Mouse (Mus musculus) c-Kit-positive CD71-positive TER-119-negative erythroid progenitor cells, embryonic 14.5 days (primary cell): ENCODE results near the gene Gtf2i.
A peak's percentile ranks its signal among the peaks of the same experiment; 100 is the strongest.

Experiments used
- DNase-seq: peaks from one replicate; pipeline ENCODE4 v3.0.0-alpha.2; 2013; ENCODE audit warnings: low read depth

The Gtf2i gene

DNA sequence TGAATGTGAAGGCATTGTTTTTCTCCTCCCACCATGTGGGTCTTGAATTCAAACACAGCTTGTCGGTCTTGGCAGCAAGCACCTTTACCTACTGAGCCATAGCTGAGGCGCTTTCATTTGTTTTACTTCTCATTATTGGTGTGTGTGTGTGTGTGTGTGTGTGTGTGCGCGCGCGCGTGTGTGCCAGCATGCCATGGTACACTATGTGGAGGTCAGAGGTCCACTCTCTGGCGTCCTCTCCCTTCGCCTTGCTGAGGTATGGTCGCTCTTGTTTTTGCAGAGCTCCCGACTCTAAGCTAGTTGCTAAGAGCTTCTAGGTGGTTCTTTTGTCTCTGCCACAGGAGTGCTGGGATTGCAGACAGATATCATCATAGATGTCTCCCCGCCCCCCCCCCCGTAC is 7.8 kb upstream of the Gtf2i start:
- DNase-seq = no peak

DNA sequence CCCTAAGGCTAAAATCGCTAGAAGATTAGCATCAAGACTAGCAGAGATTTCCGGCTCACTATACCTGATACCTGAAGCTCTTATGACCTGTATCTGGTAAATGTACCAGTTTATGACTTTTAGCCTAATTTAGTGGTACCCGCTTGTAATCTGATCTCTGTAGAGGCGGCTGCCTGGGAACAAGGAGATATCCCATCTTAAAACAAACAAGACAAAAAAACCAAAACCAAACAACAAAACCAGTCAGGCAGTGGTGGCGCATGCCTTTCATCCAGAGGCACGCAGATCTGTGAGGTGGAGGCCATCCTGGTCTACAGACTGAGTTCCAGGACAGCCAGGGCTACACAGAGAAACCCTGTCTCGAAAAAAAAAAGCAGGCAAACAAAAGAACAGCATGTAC is 7.1 kb upstream of the Gtf2i start:
- no peak for DNase-seq

DNA sequence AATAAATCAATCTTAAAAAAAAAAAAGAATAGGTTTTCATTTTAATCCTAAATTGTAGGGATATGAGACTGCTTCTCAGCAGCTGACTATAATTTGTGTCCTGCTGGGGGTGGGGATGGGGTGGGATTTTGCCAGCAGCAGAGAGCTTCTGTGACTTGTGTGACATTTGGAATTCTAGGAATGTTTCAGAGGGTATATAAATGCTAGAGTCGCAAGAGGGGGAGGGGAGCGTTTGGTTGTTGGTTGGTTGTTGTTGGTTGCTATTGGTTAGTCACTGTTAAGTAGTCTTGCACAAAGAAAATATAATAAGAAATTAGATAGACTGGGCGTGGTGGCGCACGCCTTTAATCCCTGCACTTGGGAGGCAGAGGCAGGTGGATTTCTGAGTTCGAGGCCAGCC is 4.3 kb upstream of the Gtf2i start:
- no peak for DNase-seq

DNA sequence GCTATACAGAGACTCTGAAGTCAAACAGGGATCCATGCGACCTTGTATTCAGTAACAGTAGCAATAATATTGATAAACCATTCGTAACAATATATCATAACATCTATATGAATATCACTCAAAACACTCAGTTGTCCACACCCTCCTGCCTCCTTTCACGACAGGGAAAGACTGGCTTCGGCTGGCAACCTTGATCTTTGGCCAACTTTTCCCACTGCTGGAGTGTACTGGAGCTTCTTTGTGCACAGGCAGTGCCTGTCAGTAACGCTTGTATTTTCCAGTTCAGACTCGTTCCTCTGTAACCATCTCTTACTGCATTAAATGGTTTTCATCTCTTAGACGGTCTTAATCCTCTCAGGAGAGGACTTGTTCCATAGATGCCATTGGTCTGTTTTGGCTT is 2.2 kb upstream of the Gtf2i start:
- DNase-seq = no peak

DNA sequence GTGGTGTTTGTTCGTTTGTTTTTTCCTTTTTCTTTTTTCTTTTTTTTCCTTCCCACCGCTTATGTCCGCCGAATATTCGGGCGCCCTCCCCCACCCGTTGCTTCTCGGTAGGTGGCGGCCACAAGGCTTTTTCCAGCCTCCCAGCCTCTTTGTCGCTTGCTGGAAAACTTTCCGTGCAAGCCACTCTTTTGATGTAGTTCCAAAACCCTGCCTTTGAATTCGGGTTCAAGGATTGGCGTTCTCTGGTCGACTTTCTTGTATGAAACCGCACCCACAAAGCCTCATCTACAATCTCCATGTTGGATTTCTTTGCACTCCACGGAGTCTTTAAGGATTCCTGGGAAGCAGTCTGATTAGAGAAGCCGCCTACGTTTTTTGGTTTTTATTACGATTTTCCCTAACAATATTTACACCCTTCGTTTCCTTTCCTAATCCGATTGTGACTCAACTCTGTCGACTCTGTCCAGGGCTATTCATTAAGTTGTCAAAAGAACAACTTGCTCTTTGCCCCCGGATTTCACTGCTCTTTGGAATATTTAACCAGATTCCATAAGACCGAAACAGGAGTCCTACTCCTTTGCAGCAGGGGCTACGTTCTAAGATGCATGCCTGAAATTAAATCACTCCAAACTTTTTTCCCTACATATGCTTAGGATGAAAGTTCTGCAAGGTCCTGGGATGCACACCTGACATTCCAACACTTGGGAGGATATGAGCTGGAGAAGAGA is 1.2 kb upstream of the Gtf2i start:
- no peak for DNase-seq

DNA sequence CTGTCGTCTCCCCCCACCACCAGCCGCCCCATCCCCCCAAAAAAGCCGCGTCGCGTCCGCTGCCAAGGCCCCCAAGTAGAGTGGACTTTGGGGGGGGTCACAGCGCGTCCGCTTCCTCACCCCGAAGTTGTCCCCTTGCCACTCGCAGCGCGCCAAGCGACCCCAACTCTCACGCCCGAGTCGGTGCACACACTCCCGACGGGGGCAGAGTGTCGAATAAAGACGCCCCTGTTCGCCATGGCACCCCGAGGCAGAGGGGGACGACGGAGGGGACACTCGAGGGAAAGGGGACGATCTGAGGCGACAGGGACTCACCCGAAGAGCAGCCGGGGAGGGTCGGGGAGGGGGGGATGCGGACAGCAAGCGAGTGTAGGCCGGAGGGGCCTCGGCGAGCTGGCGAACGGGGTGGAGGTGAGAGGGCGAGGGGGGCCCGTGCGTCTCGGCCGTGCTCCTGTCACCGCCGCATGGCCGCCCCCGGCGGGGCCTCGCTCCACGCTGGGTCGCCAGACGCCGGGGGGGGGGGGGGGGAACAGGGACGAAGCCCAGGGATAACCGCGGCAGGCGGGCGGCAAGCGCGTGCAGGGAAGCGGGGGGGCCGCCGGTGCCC is 389 bp downstream of the Gtf2i start:
- peak; percentile 34 for DNase-seq

DNA sequence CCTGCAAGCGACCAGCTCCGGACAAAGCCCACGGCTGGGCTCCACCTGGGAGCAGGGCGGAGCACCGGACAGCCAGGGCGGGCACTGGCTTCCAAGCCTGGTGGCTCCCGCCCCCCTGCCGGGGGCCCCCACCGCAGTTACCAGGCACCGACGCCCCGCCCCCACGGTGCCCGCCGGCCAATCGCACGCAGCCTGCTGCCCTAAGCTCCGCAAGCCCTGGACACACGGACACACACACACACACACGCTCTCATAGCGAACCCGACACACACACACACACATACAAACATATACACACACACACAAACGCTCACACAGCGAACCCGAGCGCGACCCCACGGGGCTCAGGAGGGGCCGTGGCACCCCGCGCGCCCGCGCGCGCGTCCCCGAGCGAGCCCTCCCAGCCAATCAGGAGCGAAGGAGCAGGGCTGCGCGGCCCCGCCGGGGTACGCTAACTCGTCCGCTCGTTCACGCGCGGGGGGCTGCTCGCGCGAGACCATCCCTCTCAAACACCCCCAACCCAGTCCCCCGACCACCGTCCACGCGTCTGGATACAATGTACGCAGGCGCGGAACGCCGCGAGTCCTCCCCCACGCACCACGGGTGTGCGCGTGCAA is 1.0 kb downstream of the Gtf2i start:
- peak; percentile 79 for DNase-seq

DNA sequence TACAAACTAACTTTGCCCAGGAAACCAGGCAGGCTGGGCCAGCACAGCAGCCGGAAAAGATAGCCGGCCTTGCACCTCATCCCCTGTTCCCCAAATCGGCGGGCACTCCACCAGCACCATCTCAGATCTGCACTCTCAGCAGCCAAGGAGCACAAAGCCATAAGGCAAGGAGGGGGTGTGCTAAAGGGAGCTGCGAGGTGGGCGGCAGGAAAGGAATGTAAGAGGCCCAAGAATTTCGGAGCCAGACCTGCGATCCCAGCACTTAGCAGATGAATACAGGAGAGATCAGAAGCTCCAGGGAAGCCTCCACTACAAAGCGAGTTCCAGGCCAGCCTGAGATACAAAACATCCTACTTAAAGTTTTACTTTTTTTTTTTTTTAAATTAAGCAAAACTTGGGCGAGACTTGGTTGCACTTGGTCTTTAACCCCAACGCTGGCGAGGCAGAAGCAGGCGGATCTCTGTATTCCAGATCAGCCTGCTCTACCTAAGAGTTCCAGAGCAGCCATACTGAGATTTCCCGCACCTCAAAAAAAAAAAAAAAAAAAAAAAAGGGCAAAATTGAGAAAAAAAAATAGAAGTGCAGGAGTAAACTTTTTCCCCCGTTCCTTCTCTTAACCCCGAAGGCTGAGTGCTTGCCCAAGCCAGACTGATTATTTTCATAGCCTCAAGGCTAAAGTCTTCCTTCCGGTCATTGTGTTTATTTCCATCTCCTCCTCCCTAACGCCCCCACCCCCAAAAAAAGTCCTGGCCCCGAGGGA is 1.7 kb downstream of the Gtf2i start:
- DNase-seq = no peak

DNA sequence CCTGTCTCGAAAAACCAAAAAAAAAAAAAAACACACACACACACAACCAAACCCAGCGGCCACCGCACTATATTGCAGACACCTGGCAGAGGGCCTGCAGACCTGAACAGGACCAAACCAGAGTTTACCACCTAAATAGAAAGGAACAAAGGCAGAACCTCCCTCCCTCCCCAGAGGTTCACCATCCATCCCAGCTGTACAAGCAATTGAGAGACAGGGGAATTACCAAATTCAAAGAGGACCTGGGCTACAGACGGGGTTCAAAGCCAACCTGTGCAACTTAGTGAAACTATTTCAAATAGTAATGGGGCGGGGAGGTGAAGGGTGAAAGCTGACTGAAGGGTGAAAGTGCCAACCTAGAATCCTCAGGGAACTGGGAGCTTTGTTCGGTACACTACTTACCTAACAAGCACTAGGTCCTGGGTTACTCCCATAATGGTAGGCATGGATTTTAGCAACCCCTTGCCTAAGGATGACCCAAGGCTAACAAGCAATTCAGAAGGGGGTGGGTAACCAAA is 2.6 kb downstream of the Gtf2i start:
- DNase-seq = no peak

DNA sequence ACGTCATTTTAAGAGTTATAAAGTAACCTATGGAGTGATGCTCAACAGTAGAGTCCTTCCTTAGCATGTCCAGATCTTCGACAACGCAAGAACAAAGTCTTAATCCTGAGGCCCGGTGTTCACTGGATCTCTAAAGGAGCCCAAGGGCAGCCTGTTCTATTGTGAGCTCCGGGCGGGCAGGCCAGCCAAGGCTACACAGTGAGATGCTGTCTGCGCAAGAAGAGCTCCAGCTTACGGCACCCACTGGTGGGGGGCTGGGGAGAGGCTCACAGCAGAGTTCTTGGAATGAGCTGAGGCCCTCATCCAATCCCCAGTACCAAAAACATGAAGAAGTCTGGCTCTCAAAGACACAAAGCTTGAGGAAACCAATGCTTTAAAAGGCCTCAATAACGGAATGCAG is 4.4 kb downstream of the Gtf2i start:
- DNase-seq = no peak

DNA sequence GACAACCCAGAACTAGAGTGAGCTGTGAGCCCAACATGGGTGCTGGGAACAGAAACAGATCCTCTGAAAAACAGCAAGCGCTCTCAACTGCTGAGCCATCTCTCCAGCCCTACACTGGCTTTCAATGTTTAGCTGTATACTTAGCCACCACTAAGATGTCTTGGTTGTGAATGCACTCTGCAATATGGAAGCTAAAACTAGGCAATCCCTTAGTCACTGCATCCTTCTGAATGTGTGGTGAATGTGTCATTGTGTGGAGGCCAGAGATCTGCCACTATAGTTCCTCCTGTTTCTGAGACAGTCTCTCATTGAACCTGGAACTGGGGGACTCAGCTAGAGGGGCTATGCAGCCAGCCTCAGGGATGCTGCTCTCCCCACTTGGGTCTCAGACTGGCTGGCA is 5.2 kb downstream of the Gtf2i start:
- DNase-seq = no peak

DNA sequence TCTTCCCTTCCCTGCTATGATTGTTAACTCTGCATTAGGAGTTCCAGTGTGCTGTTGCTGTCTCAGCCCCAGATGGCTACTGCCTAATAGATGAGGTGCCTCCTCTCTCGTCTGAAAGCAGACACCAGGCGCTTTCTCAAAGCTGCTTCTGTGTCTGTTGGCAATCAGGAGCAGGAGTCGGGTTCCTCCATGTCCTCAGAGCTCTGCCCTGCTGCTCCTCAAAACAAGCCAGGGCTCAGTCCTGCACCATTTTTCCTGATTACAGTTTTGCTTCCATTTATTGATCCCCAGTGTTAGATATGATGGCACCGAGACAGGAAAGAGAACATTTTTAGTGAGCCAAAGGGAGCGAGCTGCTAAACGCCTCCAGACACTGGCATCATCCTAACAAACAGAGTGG is 9.9 kb downstream of the Gtf2i start:
- DNase-seq = no peak

DNA sequence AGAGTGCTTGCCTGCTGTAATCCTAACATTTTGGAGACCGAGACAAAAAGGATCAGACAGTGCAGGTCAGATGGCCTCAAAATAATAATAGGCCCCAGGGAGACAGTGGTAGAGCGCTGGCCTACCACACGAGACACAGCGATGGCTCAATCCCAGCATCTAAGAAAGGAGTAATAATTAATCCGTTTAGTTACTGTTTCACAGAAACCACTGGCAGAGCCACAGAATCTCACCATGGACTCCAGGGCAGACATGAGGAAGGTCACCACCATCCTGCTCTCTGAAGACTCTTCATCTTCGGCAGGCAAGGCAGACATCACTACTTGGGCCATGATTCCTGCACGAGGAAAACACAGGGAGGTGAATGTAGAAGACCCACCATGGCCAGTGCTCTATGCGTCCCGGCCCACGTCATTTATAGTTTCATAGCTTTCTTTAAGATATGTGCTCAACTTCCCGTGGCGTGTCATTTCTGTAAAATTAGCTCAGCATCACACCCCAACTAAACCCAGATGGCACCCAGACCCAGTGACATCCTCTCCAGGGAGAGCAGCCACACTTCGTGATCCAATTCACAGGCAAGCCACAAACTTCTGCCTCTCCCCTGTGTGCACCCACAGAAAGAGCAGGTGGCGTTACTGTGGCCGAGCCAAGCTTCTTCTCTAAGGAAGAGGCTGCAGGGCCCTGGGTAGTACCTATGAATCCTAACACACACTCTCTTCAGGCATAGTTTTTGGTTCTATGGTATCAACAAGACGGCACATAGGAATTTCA is 19.1 kb downstream of the Gtf2i start:
- no peak for DNase-seq

DNA sequence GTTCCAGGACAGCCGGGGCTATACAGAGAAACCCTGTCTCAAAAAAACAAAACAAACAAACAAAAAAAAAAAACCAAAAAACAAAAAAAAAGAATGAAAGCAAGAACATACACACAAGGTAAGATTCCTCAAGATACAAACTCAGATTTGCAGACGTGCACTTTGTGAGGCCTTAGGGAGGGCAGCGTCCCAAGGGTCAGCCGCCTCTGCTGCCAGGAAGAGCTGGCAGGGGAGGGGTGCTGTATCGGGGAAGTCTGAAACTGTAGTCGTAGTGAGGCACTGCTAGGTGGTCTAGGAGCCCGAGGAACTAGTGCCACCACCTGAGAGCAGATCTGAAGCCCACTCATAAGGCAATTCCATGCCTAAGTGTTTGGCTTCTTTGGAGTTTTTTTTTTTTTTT is 20.0 kb downstream of the Gtf2i start:
- DNase-seq = no peak

DNA sequence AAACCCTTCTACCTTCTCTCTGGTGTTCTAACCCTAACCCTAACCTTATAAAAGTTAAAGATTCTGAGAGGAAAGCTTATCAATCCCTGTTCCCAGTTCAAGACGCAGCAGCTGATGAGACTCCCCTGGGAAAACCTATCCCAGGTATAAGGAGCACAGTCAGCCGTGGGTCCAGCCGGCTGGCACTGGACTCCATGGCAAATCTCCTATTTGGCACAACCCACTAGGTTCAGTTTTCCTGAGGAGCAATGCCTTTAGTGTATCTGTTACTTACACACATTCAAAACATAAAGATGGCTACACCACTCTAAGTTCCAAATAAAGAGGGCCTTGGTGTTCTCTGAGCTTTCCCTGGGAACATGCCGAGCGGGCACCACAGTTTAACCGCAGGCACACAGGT is 23.5 kb downstream of the Gtf2i start:
- DNase-seq = no peak

DNA sequence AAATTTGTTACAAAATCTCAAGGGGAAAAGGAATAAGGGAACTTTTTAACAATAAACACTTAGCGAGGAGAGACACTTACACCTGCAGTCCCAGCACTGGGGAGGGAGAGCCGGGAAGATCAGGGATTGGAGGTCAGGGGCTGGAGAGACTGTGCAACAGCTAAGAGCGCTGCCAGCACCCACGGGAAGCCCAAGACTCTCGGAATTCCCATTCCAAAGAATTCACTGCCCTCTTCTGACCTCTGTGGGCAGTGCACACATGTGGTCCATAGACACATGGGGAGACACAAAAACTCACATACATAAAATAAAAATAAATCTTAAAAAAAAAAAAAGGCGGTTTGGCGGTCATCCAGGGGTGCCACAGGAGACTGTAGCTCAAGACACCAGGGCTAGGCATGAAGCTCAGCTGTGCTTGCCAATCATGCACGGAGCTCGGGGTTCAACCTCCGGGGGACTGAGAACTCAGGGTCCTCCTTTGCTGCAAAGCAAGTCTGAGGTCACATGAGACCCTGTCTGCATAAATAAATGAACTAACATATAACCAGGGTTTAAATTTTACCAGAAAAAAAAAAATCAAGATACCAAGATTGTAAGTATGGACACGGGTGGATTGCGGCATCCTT is 24.5 kb downstream of the Gtf2i start:
- DNase-seq = no peak

DNA sequence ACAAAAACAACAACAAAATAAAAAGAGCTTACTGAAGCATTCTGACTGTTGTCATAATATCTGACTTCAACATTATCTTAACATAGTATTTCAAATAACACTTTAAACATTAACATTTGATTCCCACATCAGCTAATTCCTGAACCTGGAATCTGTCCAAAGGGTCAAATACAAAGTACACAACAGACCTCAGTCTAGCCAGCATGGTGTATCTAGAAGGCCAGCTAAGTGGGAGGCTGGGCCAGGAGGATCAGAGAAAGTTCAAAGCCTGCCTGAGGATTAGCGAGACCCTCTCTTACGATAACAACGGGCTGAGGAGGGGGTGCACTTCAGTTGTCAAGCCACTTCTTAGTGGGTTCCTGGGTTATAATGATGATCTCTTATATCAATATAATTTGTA is 26.5 kb downstream of the Gtf2i start:
- no peak for DNase-seq

DNA sequence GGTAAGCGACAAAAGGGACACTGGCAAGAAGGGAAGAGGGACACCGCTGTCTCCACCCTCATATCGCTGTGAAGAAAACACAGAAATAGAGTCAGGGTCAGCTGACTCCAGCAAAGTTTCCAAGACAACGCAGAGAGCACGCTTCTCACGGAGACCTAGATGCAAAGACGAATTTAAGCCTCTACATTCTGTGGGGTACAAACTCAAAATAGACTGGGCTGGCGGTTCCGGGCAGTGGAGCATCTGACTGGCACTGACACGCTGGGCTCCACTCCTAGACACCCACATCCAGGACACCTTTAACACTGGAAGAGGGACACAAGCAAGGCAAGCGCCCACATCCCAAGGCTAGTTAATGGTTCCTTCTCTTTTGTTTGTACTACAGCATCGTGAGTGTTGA is 29.6 kb downstream of the Gtf2i start:
- no peak for DNase-seq

DNA sequence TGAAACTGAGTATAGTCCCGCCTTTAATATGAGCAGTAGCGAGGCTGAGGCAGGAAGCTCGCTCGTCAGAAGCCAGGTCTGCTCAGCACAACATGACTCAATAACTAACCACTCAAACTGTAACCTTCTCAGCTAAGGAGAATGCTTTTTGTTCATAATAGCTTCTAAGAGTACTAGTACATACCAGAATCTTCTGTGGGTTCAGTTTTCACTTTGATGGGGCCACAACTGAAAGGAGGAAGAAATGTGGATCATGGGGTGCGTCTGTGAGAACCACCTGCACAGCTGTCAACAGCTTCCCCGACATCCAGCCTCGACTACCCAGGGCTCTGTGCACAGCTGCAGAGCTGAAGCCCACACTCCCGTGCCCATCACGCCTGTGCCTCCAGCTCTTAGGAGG is 32.0 kb downstream of the Gtf2i start:
- DNase-seq = no peak

DNA sequence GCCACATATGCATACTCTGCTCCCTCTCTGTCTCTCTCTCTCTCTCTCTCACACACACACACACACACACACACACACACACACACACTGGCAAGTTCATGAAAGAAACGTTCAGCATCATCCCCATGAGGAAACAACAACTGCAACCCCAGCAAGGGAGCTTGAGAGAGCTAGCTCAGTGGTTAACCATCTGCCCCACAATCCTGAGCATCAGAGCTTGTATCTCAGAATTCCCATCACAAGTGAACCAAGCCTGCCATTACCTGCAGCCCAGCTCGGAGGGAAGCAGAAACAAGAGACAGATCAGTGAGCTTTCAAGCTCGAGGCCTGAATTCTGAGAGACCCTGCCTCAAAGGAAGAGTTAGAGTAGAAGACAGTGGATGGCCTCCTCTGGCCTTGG is 32.5 kb downstream of the Gtf2i start:
- no peak for DNase-seq

DNA sequence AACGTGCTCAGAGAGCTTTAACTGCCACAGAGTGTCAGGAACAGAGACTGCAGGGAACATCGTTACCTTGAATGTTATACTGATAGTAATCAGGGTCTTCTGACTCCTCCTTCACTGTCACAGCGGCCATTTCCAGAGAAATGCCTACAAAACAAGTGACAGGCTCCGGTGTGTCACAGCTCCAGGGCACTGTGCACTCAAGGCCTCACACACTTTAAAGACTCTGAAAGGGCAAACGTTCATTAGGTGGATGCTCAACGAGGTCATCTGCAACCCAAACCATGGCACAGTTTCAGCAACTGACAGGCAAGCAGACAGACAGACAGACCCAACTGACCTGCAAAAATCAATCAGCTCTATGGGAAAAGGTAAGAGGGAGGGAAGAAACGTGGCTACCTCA is 35.2 kb downstream of the Gtf2i start:
- no peak for DNase-seq

DNA sequence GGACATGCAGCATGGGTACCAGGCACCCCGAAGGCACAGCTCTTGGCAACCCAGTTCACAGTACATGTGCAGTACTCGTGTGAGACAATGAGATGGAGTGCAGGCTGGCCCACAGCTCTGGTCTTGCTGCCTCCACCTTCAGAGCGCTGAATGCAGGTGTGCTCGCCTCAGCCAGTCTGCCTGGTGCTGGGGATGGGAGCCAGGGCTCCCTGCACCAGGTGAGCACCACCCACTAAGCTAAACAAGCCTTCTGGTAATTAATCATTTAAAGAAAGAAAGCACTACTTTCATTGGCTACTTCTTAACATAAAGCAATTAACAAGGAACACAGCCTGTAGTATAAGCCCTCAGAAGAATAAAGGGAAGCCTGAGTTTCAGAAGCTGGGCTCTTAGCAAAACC is 37.5 kb downstream of the Gtf2i start:
- no peak for DNase-seq
